Mouse (Mus musculus) brain, embryonic 18.5 days (tissue): ENCODE data around the gene 2310007B03Rik.

Experiments used
- DNase-seq: peaks from one replicate; pipeline ENCODE4 v3.0.0-alpha.2; 2012; ENCODE audit warnings: low read depth, low spot score

The 2310007B03Rik gene

GRCm38 (mm10) chr1:93101571-93102061 is 59.1 kb downstream of the 2310007B03Rik start, which contains the start of gene Kif1a:
Gene Kif1a, minus strand, starts transcription at chr1:93101951.
- peak; percentile 91 for DNase-seq
